Mouse (Mus musculus) midbrain, postnatal 0 days (tissue): ENCODE measurements around the gene Ston2. TPM values are rescaled to one million over a fixed set of nuclear protein-coding genes. Genes with fewer than 3 reads are reported as not detected.

ENCODE experiments used
- ATAC-seq: fragments of 200-750 bp; cut with Nextera tagmentation; 2 replicates; pipeline ENCODE4 v1.8.0; 2017; ENCODE audit warnings: moderate number of reproducible peaks, mild to moderate bottlenecking, moderate TSS enrichment, moderate library complexity; ENCODE audit not compliant: low FRiP score
- DNase-seq: peaks from one replicate; pipeline ENCODE4 v3.0.0-alpha.2; 2015; ENCODE audit warnings: low spot score
- H3K27ac ChIP-seq: fragments of 300-500 bp; sonication (generic); 2 replicates; pipeline ENCODE4 v1.5.1; 2014; ENCODE audit warnings: low read depth, mild to moderate bottlenecking, low read length, mixed read lengths
- H3K27me3 ChIP-seq: fragments of 300-500 bp; sonication (generic); 2 replicates; pipeline ENCODE4 v1.6.1; 2014; ENCODE audit warnings: low read length, control low read depth, mixed read lengths; ENCODE audit not compliant: insufficient read depth
- H3K36me3 ChIP-seq: fragments of 300-500 bp; sonication (generic); 2 replicates; pipeline ENCODE4 v1.6.1; 2014; ENCODE audit warnings: low read length, control low read depth, mixed read lengths; ENCODE audit not compliant: insufficient read depth
- H3K4me1 ChIP-seq: fragments of 300-500 bp; sonication (generic); 2 replicates; pipeline ENCODE4 v1.6.1; 2014; ENCODE audit warnings: mild to moderate bottlenecking, control low read depth, antibody characterized with exemption, low read length, mixed read lengths; ENCODE audit not compliant: insufficient read depth
- H3K4me2 ChIP-seq: fragments of 300-500 bp; sonication (generic); 2 replicates; pipeline ENCODE4 v1.6.1; 2014; ENCODE audit warnings: low read depth, mild to moderate bottlenecking, low read length, mixed read lengths; ENCODE audit not compliant: poor library complexity, severe bottlenecking
- H3K4me3 ChIP-seq: fragments of 300-500 bp; sonication (generic); 2 replicates; pipeline ENCODE4 v1.5.1; 2014; ENCODE audit warnings: low read depth, mild to moderate bottlenecking, low read length, moderate library complexity
- H3K9ac ChIP-seq: fragments of 300-500 bp; sonication (generic); replicated peaks from 2 replicates; pipeline ENCODE4 v1.6.1; 2014; ENCODE audit warnings: mild to moderate bottlenecking, low read length, moderate library complexity, mixed read lengths; ENCODE audit not compliant: poor library complexity, severe bottlenecking
- H3K9me3 ChIP-seq: fragments of 300-500 bp; sonication (generic); 2 replicates; pipeline ENCODE4 v1.6.1; 2016; ENCODE audit warnings: low read length, control low read depth
- CTCF ChIP-seq: IDR thresholded peaks from 2 replicates; pipeline ENCODE4 v1.5.1; 2016; ENCODE audit warnings: antibody characterized with exemption, mild to moderate bottlenecking
- WGBS: fragments of 180-500 bp; shearing (Covaris S2); extraction: QIAGEN DNeasy Blood & Tissue Kit; methylation state at CpG from one replicate; pipeline ENCODE4 v1.1.7; 2014; 5-methylcytosine and 5-hydroxymethylcytosine counted together
- polyA plus RNA-seq: library from polyadenylated mRNA; unstranded; fragments of >200 nt; fragmentation: Nextera tagmentation; extraction: Ambion mirVana; gene quantifications from 2 replicates; pipeline ENCODE4 v1.2.1, GENCODE M21; 2015
- total RNA-seq: library from RNA; depleted of rRNA; stranded (reverse); fragments of >200 nt; gene quantifications from 2 replicates; pipeline ENCODE4 v1.2.3, GENCODE M21; 2014

The Ston2 gene
- total and polyA plus RNA-seq, 2 experiments from 2014 or later: 7.4 to 16.8 TPM

- 62% methylated on average over 5 of the region's 5 CpGs for WGBS
- TF ChIP-seq CTCF: no peak
- H3K4me3 ChIP-seq: no peak overlapping the region
- ATAC-seq (0 out of 2 replicates have a peak, but pooled peaks have one; percentile 20), DNase-seq (peak; percentile 77)
- no peaks in the 10 kb centered on the region for H3K4me1 ChIP-seq
- no peak overlapping the region for H3K4me2 ChIP-seq
- no peaks in the 10 kb centered on the region for H3K9me3 ChIP-seq
- no peak overlapping the region for H3K27ac ChIP-seq
- no peaks in the 10 kb centered on the region for H3K36me3 ChIP-seq
- H3K27me3 ChIP-seq: no peaks in the 10 kb centered on the region
- H3K9ac ChIP-seq: no peak overlapping the region
Observed at GRCm38 (mm10) chr12:91609425-91609824, 178.8 kb downstream of the Ston2 start.

DNA sequence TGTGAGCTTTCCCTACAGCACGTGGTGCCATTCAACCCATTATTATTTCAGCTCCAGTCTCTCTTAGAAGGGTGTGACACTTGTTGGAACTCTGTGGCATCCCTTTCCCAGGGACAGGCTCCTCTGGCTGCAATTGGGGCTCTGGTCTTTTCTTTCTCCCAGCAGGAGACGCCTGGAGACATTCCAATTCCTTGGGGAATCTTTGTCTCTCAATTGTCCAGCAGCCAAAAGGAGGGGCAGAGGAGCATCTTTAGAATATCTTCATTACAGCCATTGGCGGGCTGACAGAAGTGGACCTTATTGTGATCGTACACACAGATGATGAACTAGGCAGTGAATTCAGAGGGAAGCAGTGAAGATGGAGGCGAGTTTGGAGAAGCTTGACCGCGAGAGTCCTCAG lies 180.5 kb downstream of the Ston2 start:
- DNase-seq (peak; percentile 64), ATAC-seq (no peak; the same call in 1 of the 2 replicates)
- Histone ChIP-seq H3K4me3 (no peak overlapping the region), H3K4me1 (no peaks in the 10 kb centered on the region), H3K27ac (no peak overlapping the region), H3K9ac (no peak overlapping the region), H3K36me3 (no peaks in the 10 kb centered on the region), H3K4me2 (no peak overlapping the region), H3K27me3 (no peaks in the 10 kb centered on the region), H3K9me3 (no peaks in the 10 kb centered on the region)
- WGBS: 29% methylated on average over 7 of the region's 7 CpGs
- no peak for TF ChIP-seq CTCF

- no peak overlapping the region for H3K9ac ChIP-seq
- TF ChIP-seq CTCF: no peak
- no peak overlapping the region for H3K27ac ChIP-seq
- no peaks in the 10 kb centered on the region for H3K4me1 ChIP-seq
- no peak for DNase-seq
- no peak overlapping the region for H3K4me3 ChIP-seq
- no peak overlapping the region for H3K4me2 ChIP-seq
- ATAC-seq: no peak
- H3K27me3 ChIP-seq: no peaks in the 10 kb centered on the region
- no peaks in the 10 kb centered on the region for H3K9me3 ChIP-seq
- WGBS: 84% methylated on average over 13 of the region's 13 CpGs
- H3K36me3 ChIP-seq: no peaks in the 10 kb centered on the region
Observed at GRCm38 (mm10) chr12:91606651-91607050, 181.5 kb downstream of the Ston2 start.

DNA sequence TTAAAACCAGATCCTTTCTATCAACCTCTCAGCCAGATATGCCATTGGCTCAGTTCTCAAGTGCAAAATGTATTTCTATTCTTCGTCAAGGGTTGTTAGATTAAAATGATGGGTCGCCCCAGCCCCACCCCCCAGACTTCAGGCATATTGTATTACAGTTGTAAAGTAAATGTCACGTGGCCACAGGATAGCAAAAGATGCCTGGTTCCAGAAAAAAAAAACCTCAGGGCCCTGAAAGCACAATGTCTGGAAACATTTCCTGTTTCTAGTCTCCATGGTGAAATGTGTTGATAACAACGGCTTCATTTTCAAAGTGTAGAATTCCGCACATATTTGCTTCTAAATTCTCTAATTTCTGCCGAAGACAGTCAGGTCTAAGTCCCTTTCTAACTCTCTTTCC lies 183.6 kb downstream of the Ston2 start:
- H3K9me3 ChIP-seq: no peaks in the 10 kb centered on the region
- no peak overlapping the region for H3K4me2 ChIP-seq
- 70% methylated on average over 6 of the region's 6 CpGs for WGBS
- no peaks in the 10 kb centered on the region for H3K4me1 ChIP-seq
- H3K4me3 ChIP-seq: no peak overlapping the region
- no peaks in the 10 kb centered on the region for H3K36me3 ChIP-seq
- DNase-seq: no peak
- H3K9ac ChIP-seq: no peak overlapping the region
- TF ChIP-seq CTCF: no peak
- H3K27me3 ChIP-seq: no peaks in the 10 kb centered on the region
- ATAC-seq: no peak
- no peak overlapping the region for H3K27ac ChIP-seq

- TF ChIP-seq CTCF: no peak
- Histone ChIP-seq H3K4me3 (no peak overlapping the region), H3K9me3 (no peaks in the 10 kb centered on the region), H3K4me1 (peaks cover 3% of the 10 kb centered on the region; the same call in 1 of the 2 replicates), H3K27me3 (no peaks in the 10 kb centered on the region), H3K27ac (no peak overlapping the region), H3K9ac (no peak overlapping the region), H3K36me3 (no peaks in the 10 kb centered on the region), H3K4me2 (no peak overlapping the region)
- 93% methylated on average over 3 of the region's 3 CpGs for WGBS
- DNase-seq: no peak
- no peak for ATAC-seq
Observed at GRCm38 (mm10) chr12:91592128-91592527, 196.1 kb downstream of the Ston2 start.

DNA sequence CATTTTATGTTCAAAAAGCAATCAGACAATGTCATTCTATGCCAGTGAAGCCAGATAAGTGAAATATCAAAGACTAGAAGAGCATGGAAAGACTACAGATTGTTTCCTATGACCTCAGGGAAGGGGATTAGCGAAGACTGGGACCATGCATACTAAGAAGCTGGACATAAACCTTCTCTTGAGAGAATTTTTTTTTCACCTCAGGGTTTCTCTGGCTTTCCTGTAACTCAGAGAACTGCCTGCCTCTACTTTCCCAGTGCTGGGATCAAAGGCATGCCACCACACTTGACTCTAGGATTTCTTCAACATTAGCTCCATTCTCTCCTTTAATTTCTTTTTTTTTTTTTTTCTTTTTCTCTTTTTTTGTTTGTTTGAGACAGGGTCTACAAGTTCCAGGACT lies 197.0 kb downstream of the Ston2 start:
- DNase-seq (no peak), ATAC-seq (no peak)
- Histone ChIP-seq H3K4me3 (peak overlapping the region; percentile 94; the same call in 1 of the 2 replicates), H3K27me3 (no peaks in the 10 kb centered on the region), H3K4me1 (peaks cover 3% of the 10 kb centered on the region; the same call in 1 of the 2 replicates), H3K27ac (no peak overlapping the region), H3K36me3 (no peaks in the 10 kb centered on the region), H3K4me2 (peak overlapping the region; percentile 57), H3K9ac (no peak overlapping the region), H3K9me3 (no peaks in the 10 kb centered on the region)
- no peak for TF ChIP-seq CTCF
- WGBS: 18% methylated on average over 1 of the region's 1 CpGs
